In genomic region chr2:13134890-13135289, GRCm38 (mm10) we compare ENCODE assay signal across 22 mouse cellular contexts.
A peak's percentile ranks its signal among the peaks of the same experiment; 100 is the strongest.
DNase-seq lines count a peak whose midpoint lies in the region; ATAC-seq and TF ChIP-seq lines count a peak whose summit lies in the region.
"Had no signal": no experiment of that assay in that cellular context is flagged by ENCODE, and none has a peak within 500 bp of the region (broad histone marks: within the 10 kb centered on the region; RNA-seq: fewer than 3 reads in every experiment).

No protein-coding gene starts in this region.

- 44% methylated on average over 2 of the region's 2 CpGs for WGBS in lung, embryonic 14.5 days
- WGBS in lung, embryonic 15.5 days: 36% methylated on average over 2 of the region's 2 CpGs
- WGBS in lung, embryonic 16.5 days: 52% methylated on average over 2 of the region's 2 CpGs
- WGBS in midbrain, embryonic 11.5 days: 77% methylated on average over 2 of the region's 2 CpGs
- whole genome bisulfite sequencing in midbrain, embryonic 15.5 days: 84% methylated on average over 2 of the region's 2 CpGs

- H3K4me2 ChIP-seq in lung, embryonic 14.5 days: no peak overlapping the region
- H3K4me2 ChIP-seq in lung, embryonic 15.5 days: no peak overlapping the region
- H3K4me2 ChIP-seq in lung, embryonic 16.5 days (ENCODE audit: low read depth, low read length): no peak overlapping the region
- H3K4me2 ChIP-seq in midbrain, embryonic 11.5 days: no peak overlapping the region
- no peak overlapping the region for H3K4me2 ChIP-seq in midbrain, embryonic 15.5 days

- H3K9me3 ChIP-seq in lung, embryonic 14.5 days (ENCODE audit: low read depth, low read length): no peaks in the 10 kb centered on the region
- no peaks in the 10 kb centered on the region for H3K9me3 ChIP-seq in lung, embryonic 15.5 days
- no peaks in the 10 kb centered on the region for H3K9me3 ChIP-seq in lung, embryonic 16.5 days (ENCODE audit: control insufficient read depth, low read length)
- no peaks in the 10 kb centered on the region for H3K9me3 ChIP-seq in midbrain, embryonic 11.5 days (ENCODE audit: control insufficient read depth, low read length)
- no peaks in the 10 kb centered on the region for H3K9me3 ChIP-seq in midbrain, embryonic 15.5 days
- H3K9me3 ChIP-seq: G1E had no signal

- H3K4me3 ChIP-seq in lung, embryonic 14.5 days (ENCODE audit: low read depth, low read length): no peak overlapping the region
- H3K4me3 ChIP-seq in lung, embryonic 15.5 days: no peak overlapping the region
- no peak overlapping the region for H3K4me3 ChIP-seq in lung, embryonic 16.5 days (ENCODE audit: low read length)
- H3K4me3 ChIP-seq in midbrain, embryonic 11.5 days (ENCODE audit: low read depth, low read length): no peak overlapping the region
- no peak overlapping the region for H3K4me3 ChIP-seq in midbrain, embryonic 15.5 days

- ATAC-seq in lung, embryonic 14.5 days (ENCODE audit: insufficient read depth): peak; percentile 69; the same call in 1 of the 2 replicates
- peak; percentile 46; the same call in 1 of the 2 replicates for ATAC-seq in lung, embryonic 15.5 days (ENCODE audit: borderline replicate concordance, extremely low read depth, low FRiP score, low TSS enrichment)
- peak; percentile 52; the same call in 1 of the 2 replicates for ATAC-seq in lung, embryonic 16.5 days (ENCODE audit: low read depth)
- no peak for ATAC-seq in midbrain, embryonic 11.5 days (ENCODE audit: low FRiP score)
- ATAC-seq in midbrain, embryonic 15.5 days (replicated peaks): no peak
- ATAC-seq: activated CD4-positive, CD25-positive, alpha-beta regulatory T cell, adult 4 months; CD4-positive, CD25-positive, alpha-beta regulatory T cell, adult 4 months; Patski had no signal

- H3K9ac ChIP-seq in lung, embryonic 14.5 days: no peak overlapping the region
- H3K9ac ChIP-seq in lung, embryonic 15.5 days: no peak overlapping the region
- no peak overlapping the region for H3K9ac ChIP-seq in lung, embryonic 16.5 days (ENCODE audit: low read length)
- no peak overlapping the region for H3K9ac ChIP-seq in midbrain, embryonic 11.5 days (ENCODE audit: low read length)
- no peak overlapping the region for H3K9ac ChIP-seq in midbrain, embryonic 15.5 days

- no peak overlapping the region for H3K27ac ChIP-seq in lung, embryonic 14.5 days (ENCODE audit: low read depth)
- no peak overlapping the region for H3K27ac ChIP-seq in lung, embryonic 15.5 days
- no peak overlapping the region for H3K27ac ChIP-seq in lung, embryonic 16.5 days (ENCODE audit: low read length)
- no peak overlapping the region for H3K27ac ChIP-seq in midbrain, embryonic 11.5 days (ENCODE audit: low read depth, low read length)
- H3K27ac ChIP-seq in midbrain, embryonic 15.5 days: no peak overlapping the region

- no peaks in the 10 kb centered on the region for H3K27me3 ChIP-seq in lung, embryonic 14.5 days (ENCODE audit: insufficient read depth, low read length)
- no peaks in the 10 kb centered on the region for H3K27me3 ChIP-seq in lung, embryonic 15.5 days
- H3K27me3 ChIP-seq in lung, embryonic 16.5 days (ENCODE audit: control insufficient read depth, insufficient read depth, low read depth, low read length): no peaks in the 10 kb centered on the region
- no peaks in the 10 kb centered on the region for H3K27me3 ChIP-seq in midbrain, embryonic 11.5 days (ENCODE audit: control insufficient read depth, insufficient read depth, low read length)
- no peaks in the 10 kb centered on the region for H3K27me3 ChIP-seq in midbrain, embryonic 15.5 days (replicated peaks)
- H3K27me3 ChIP-seq: CH12.LX, Patski had no signal

- no peak for TF ChIP-seq CTCF in lung, embryonic 14.5 days (IDR thresholded peaks at IDR 0.05; ENCODE audit: low read depth)

- DNase-seq in lung, embryonic 14.5 days: peak; percentile 35
- DNase-seq in lung, adult 18-20 months: no peak
- DNase-seq in lung, postnatal 25 days (ENCODE audit: low spot score): no peak
- DNase-seq in lung, postnatal 14 days: no peak
- DNase-seq in midbrain, embryonic 11.5 days (ENCODE audit: low spot score, missing footprints): peak; percentile 21
- DNase-seq: adrenal gland, adult 2 months; adrenal gland, adult 8-10 months; adrenal gland, postnatal 10 days; adrenal gland, postnatal 14 days; adrenal gland, postnatal 25 days; adrenal gland, postnatal 36 days; B cell, adult 2 months; cerebellum, adult 11 months; cerebellum, adult 11-12 months had no signal

- no peaks in the 10 kb centered on the region for H3K36me3 ChIP-seq in lung, embryonic 14.5 days (ENCODE audit: insufficient read depth)
- H3K36me3 ChIP-seq in lung, embryonic 15.5 days: no peaks in the 10 kb centered on the region
- H3K36me3 ChIP-seq in lung, embryonic 16.5 days (ENCODE audit: control insufficient read depth, insufficient read depth, low read length): no peaks in the 10 kb centered on the region
- H3K36me3 ChIP-seq in midbrain, embryonic 11.5 days (ENCODE audit: control insufficient read depth, insufficient read depth, low read length): no peaks in the 10 kb centered on the region
- H3K36me3 ChIP-seq in midbrain, embryonic 15.5 days (replicated peaks): no peaks in the 10 kb centered on the region
- H3K36me3 ChIP-seq: G1E had no signal

- H3K4me1 ChIP-seq in lung, embryonic 14.5 days (ENCODE audit: insufficient read depth): no peaks in the 10 kb centered on the region
- H3K4me1 ChIP-seq in lung, embryonic 15.5 days: no peaks in the 10 kb centered on the region
- H3K4me1 ChIP-seq in lung, embryonic 16.5 days (replicated peaks; ENCODE audit: control insufficient read depth, insufficient read depth, low read length): no peaks in the 10 kb centered on the region
- H3K4me1 ChIP-seq in midbrain, embryonic 11.5 days (ENCODE audit: control insufficient read depth, insufficient read depth, low read length): peaks cover 3% of the 10 kb centered on the region; the same call in 1 of the 2 replicates
- H3K4me1 ChIP-seq in midbrain, embryonic 15.5 days: peaks cover 3% of the 10 kb centered on the region; the same call in 1 of the 2 replicates

Comparison
In these comparisons a context has a peak if more than half of its experiments do, and no peak if none do; other contexts are left out.
1. DNase-seq: peak in lung, embryonic 14.5 days (single experiment) and midbrain, embryonic 11.5 days (single experiment); none in lung, adult 18-20 months (0 of 2), lung, postnatal 25 days (single experiment) and lung, postnatal 14 days (single experiment).
2. ATAC-seq: peak in lung, embryonic 14.5 days (single experiment), lung, embryonic 15.5 days (single experiment) and lung, embryonic 16.5 days (single experiment); none in midbrain, embryonic 11.5 days (single experiment) and midbrain, embryonic 15.5 days (single experiment).